In genomic region chr2:121509584-121509983, GRCm38 (mm10) we compare ENCODE assay signal across 7 mouse cellular contexts. TPM values are rescaled to one million over a fixed set of nuclear protein-coding genes. Genes with fewer than 3 reads are reported as not detected.
DNase-seq lines count a peak whose midpoint lies in the region; ATAC-seq lines count a peak whose summit lies in the region.

No protein-coding gene starts in this region.

- WGBS in embryonic facial prominence, embryonic 11.5 days, result 19% methylated on average over 16 of the region's 16 CpGs
- 21% methylated on average over 16 of the region's 16 CpGs for WGBS in limb, embryonic 12.5 days
- WGBS in midbrain, embryonic 12.5 days, result 19% methylated on average over 16 of the region's 16 CpGs

- H3K4me3 ChIP-seq in embryonic facial prominence, embryonic 11.5 days (ENCODE audit: low read depth, low read length), result peak overlapping the region; percentile 23
- H3K4me3 ChIP-seq in limb, embryonic 12.5 days (replicated peaks), result peak overlapping the region; percentile 30
- H3K4me3 ChIP-seq in midbrain, embryonic 12.5 days, result peak overlapping the region; percentile 28

- H3K9ac ChIP-seq in embryonic facial prominence, embryonic 11.5 days (replicated peaks; ENCODE audit: low read length), result peak overlapping the region; percentile 51
- H3K9ac ChIP-seq in limb, embryonic 12.5 days (replicated peaks), result 0 out of 2 replicates have a peak overlapping the region, but pooled peaks have one; percentile 4
- H3K9ac ChIP-seq in midbrain, embryonic 12.5 days (replicated peaks), result 0 out of 2 replicates have a peak overlapping the region, but pooled peaks have one; percentile 11

- H3K36me3 ChIP-seq in embryonic facial prominence, embryonic 11.5 days (replicated peaks; ENCODE audit: control insufficient read depth, insufficient read depth, low read depth, low read length), result peaks cover 2% of the 10 kb centered on the region
- H3K36me3 ChIP-seq in limb, embryonic 12.5 days, result peaks cover 41% of the 10 kb centered on the region
- peaks cover 19% of the 10 kb centered on the region for H3K36me3 ChIP-seq in midbrain, embryonic 12.5 days

- ATAC-seq in embryonic facial prominence, embryonic 11.5 days (replicated peaks; ENCODE audit: insufficient number of reproducible peaks, low FRiP score, low TSS enrichment, low read depth), result peak; percentile 41; the same call in 1 of the 2 replicates
- ATAC-seq in limb, embryonic 12.5 days (ENCODE audit: insufficient number of reproducible peaks, insufficient read depth, low FRiP score, low TSS enrichment, low read depth), result no peak
- ATAC-seq in midbrain, embryonic 12.5 days (ENCODE audit: low FRiP score, low read depth), result peak; percentile 60

- H3K27ac ChIP-seq in embryonic facial prominence, embryonic 11.5 days (replicated peaks; ENCODE audit: low read depth, low read length), result no peak overlapping the region
- H3K27ac ChIP-seq in limb, embryonic 12.5 days, result no peak overlapping the region
- no peak overlapping the region for H3K27ac ChIP-seq in midbrain, embryonic 12.5 days (replicated peaks)

- H3K9me3 ChIP-seq in embryonic facial prominence, embryonic 11.5 days (replicated peaks; ENCODE audit: control insufficient read depth, low read length), result no peaks in the 10 kb centered on the region
- H3K9me3 ChIP-seq in limb, embryonic 12.5 days, result no peaks in the 10 kb centered on the region
- no peaks in the 10 kb centered on the region for H3K9me3 ChIP-seq in midbrain, embryonic 12.5 days

- peak overlapping the region; percentile 37; the same call in 1 of the 2 replicates for H3K4me2 ChIP-seq in embryonic facial prominence, embryonic 11.5 days (ENCODE audit: low read depth, low read length)
- H3K4me2 ChIP-seq in limb, embryonic 12.5 days, result peak overlapping the region; percentile 53
- H3K4me2 ChIP-seq in midbrain, embryonic 12.5 days (replicated peaks), result peak overlapping the region; percentile 44

- no peaks in the 10 kb centered on the region for H3K4me1 ChIP-seq in embryonic facial prominence, embryonic 11.5 days (ENCODE audit: control insufficient read depth, insufficient read depth, low read length)
- H3K4me1 ChIP-seq in limb, embryonic 12.5 days (replicated peaks), result peaks cover 17% of the 10 kb centered on the region
- peaks cover 19% of the 10 kb centered on the region for H3K4me1 ChIP-seq in midbrain, embryonic 12.5 days

- DNase-seq in adrenal gland, postnatal 14 days, result peak; percentile 87
- peak; percentile 61 for DNase-seq in embryonic facial prominence, embryonic 11.5 days (ENCODE audit: low spot score)
- peak; percentile 97 for DNase-seq in heart, adult 11 months
- peak; percentile 83 for DNase-seq in kidney, adult 18-20 months
- DNase-seq in spleen, adult 12 weeks (ENCODE audit: low spot score), result peak; percentile 73

- H3K27me3 ChIP-seq in embryonic facial prominence, embryonic 11.5 days (ENCODE audit: control insufficient read depth, insufficient read depth, low read length), result no peaks in the 10 kb centered on the region
- no peaks in the 10 kb centered on the region for H3K27me3 ChIP-seq in limb, embryonic 12.5 days
- no peaks in the 10 kb centered on the region for H3K27me3 ChIP-seq in midbrain, embryonic 12.5 days

RNA-seq across cellular contexts. Expression of gene Wdr76, which starts 3.1 kb away (rescaled TPM):
- 7.4 and 7.6 TPM in 2 replicates for total RNA-seq in adrenal gland, postnatal 14 days (2021)
- 10.1 and 10.2 TPM in 2 replicates for polyA plus RNA-seq in embryonic facial prominence, embryonic 11.5 days (2014; fragmentation: Nextera tagmentation; extraction: Ambion mirVana)
- polyA plus RNA-seq in limb, embryonic 12.5 days (2016; fragmentation: Nextera tagmentation; extraction: Ambion mirVana), result 8.9 and 9.2 TPM in 2 replicates
- polyA plus RNA-seq in midbrain, embryonic 12.5 days (2016; fragmentation: Nextera tagmentation; extraction: Ambion mirVana), result 11.0 TPM in 2 replicates

RNA-seq across cellular contexts. Expression of gene Mfap1a, which starts 3.1 kb away (rescaled TPM):
- 28.2 and 29.6 TPM in 2 replicates for total RNA-seq in adrenal gland, postnatal 14 days (2021)
- 27.8 and 29.9 TPM in 2 replicates for polyA plus RNA-seq in embryonic facial prominence, embryonic 11.5 days (2014; fragmentation: Nextera tagmentation; extraction: Ambion mirVana)
- 32.5 and 33.8 TPM in 2 replicates for polyA plus RNA-seq in limb, embryonic 12.5 days (2016; fragmentation: Nextera tagmentation; extraction: Ambion mirVana)
- polyA plus RNA-seq in midbrain, embryonic 12.5 days (2016; fragmentation: Nextera tagmentation; extraction: Ambion mirVana), result 31.9 and 34.8 TPM in 2 replicates

RNA-seq across cellular contexts. Expression of gene Mfap1b, which starts 35.7 kb away (rescaled TPM):
- total RNA-seq in adrenal gland, postnatal 14 days (2021), result 32.0 and 32.1 TPM in 2 replicates
- 68.2 and 74.6 TPM in 2 replicates for polyA plus RNA-seq in embryonic facial prominence, embryonic 11.5 days (2014; fragmentation: Nextera tagmentation; extraction: Ambion mirVana)
- 66.1 and 67.7 TPM in 2 replicates for polyA plus RNA-seq in limb, embryonic 12.5 days (2016; fragmentation: Nextera tagmentation; extraction: Ambion mirVana)
- polyA plus RNA-seq in midbrain, embryonic 12.5 days (2016; fragmentation: Nextera tagmentation; extraction: Ambion mirVana), result 66.4 and 70.8 TPM in 2 replicates

RNA-seq across cellular contexts. Expression of gene Serinc4, which starts 53.0 kb away (rescaled TPM):
- total RNA-seq in adrenal gland, postnatal 14 days (2021), result 0.53 TPM in 1 of 2 replicates, not detected in the other
- polyA plus RNA-seq in embryonic facial prominence, embryonic 11.5 days (2014; fragmentation: Nextera tagmentation; extraction: Ambion mirVana), result 0.54 and 0.79 TPM in 2 replicates
- polyA plus RNA-seq in limb, embryonic 12.5 days (2016; fragmentation: Nextera tagmentation; extraction: Ambion mirVana), result 0.14 TPM in 1 of 2 replicates, not detected in the other
- 0.85 and 1.2 TPM in 2 replicates for polyA plus RNA-seq in midbrain, embryonic 12.5 days (2016; fragmentation: Nextera tagmentation; extraction: Ambion mirVana)

RNA-seq across cellular contexts. Expression of gene Hypk, which starts 56.5 kb away (rescaled TPM):
- 41.8 and 48.5 TPM in 2 replicates for total RNA-seq in adrenal gland, postnatal 14 days (2021)
- 128 and 157 TPM in 2 replicates for polyA plus RNA-seq in embryonic facial prominence, embryonic 11.5 days (2014; fragmentation: Nextera tagmentation; extraction: Ambion mirVana)
- polyA plus RNA-seq in limb, embryonic 12.5 days (2016; fragmentation: Nextera tagmentation; extraction: Ambion mirVana), result 150 and 153 TPM in 2 replicates
- 108 and 127 TPM in 2 replicates for polyA plus RNA-seq in midbrain, embryonic 12.5 days (2016; fragmentation: Nextera tagmentation; extraction: Ambion mirVana)
